Mouse (Mus musculus) limb, embryonic 10.5 days (tissue): Measurements from ENCODE around the gene Topbp1. TPM values are rescaled to one million over a fixed set of nuclear protein-coding genes. Genes with fewer than 3 reads are reported as not detected.

Experiments used
- DNase-seq: peaks from one replicate; pipeline ENCODE4 v3.0.0-alpha.2; 2017; ENCODE audit warnings: low spot score
- H3K27ac ChIP-seq: fragments of 300-500 bp; sonication (generic); 2 replicates; pipeline ENCODE4 v1.5.1; 2016; ENCODE audit warnings: mild to moderate bottlenecking
- H3K27me3 ChIP-seq: fragments of 300-500 bp; sonication (generic); 2 replicates; pipeline ENCODE4 v1.6.1; 2016; ENCODE audit warnings: low read depth, mild to moderate bottlenecking; ENCODE audit not compliant: poor library complexity, severe bottlenecking
- H3K36me3 ChIP-seq: fragments of 300-500 bp; sonication (generic); 2 replicates; pipeline ENCODE4 v1.6.1; 2016; ENCODE audit warnings: mild to moderate bottlenecking, moderate library complexity
- H3K4me1 ChIP-seq: fragments of 300-500 bp; sonication (generic); 2 replicates; pipeline ENCODE4 v1.6.1; 2016
- H3K4me3 ChIP-seq: fragments of 300-500 bp; sonication (generic); 2 replicates; pipeline ENCODE4 v1.5.1; 2016; ENCODE audit warnings: mild to moderate bottlenecking, moderate library complexity
- H3K9me3 ChIP-seq: fragments of 300-500 bp; sonication (generic); replicated peaks from 2 replicates; pipeline ENCODE4 v1.6.1; 2016; ENCODE audit warnings: mild to moderate bottlenecking
- WGBS: fragments of 180-500 bp; shearing (Covaris S2); methylation state at CpG from one replicate; pipeline ENCODE4 v1.1.7; 2016; 5-methylcytosine and 5-hydroxymethylcytosine counted together
- polyA plus RNA-seq: library from polyadenylated mRNA; unstranded; fragments of >200 nt; fragmentation: Nextera tagmentation; extraction: Ambion mirVana; gene quantifications from 2 replicates; pipeline ENCODE4 v1.2.1, GENCODE M21; 2016

Topbp1 gene
- polyA plus RNA-seq, 1 experiment from 2014 or later, result 90.2 TPM

DNA sequence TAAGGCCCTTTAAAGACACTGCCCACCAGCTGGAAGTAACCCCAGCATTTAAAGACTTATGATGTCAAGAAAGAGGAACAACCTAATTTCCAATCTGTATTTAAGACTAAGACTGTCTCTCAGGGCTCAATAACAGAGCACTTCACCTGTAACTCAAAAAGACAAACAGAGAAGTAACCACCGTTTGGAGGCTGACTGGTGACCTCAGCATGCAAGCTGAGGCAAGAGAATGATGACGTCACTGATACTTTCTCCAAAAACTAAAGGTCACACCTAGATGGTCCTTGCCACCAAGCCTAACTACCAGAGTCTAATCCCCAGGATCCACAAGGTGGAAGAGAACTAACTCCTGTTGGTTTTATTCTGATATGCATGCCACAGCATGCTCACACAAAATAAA, 55.6 kb downstream of the Topbp1 start:
- H3K27ac ChIP-seq, result no peak overlapping the region
- no peak overlapping the region for H3K4me3 ChIP-seq
- H3K9me3 ChIP-seq, result no peaks in the 10 kb centered on the region
- peaks cover 11% of the 10 kb centered on the region for H3K4me1 ChIP-seq
- DNase-seq, result no peak
- 82% methylated on average over 2 of the region's 2 CpGs for WGBS
- peaks cover 76% of the 10 kb centered on the region for H3K36me3 ChIP-seq
- H3K27me3 ChIP-seq, result no peaks in the 10 kb centered on the region

DNA sequence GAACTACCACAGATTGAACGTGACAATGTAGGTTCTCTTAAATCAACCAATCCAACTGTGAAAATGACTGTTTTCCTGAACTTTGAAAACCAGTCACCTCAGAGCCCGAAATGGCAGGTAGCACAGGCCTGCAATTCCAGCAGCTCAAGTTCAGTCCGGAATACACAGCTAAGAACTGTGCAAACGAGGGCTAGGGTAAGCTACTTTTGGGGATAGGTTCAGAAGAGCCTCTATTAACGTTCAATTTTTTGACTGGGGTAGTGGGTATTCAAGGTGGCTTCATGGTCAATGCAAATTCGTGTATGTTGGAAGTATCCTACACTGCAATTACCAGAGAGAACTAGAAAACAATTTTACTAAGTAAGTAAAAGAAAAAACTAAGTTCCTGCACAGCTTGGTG, 58.1 kb downstream of the Topbp1 start:
- Histone ChIP-seq H3K9me3 (no peaks in the 10 kb centered on the region), H3K4me1 (peaks cover 23% of the 10 kb centered on the region), H3K27me3 (no peaks in the 10 kb centered on the region), H3K36me3 (peaks cover 56% of the 10 kb centered on the region), H3K4me3 (peak overlapping the region; percentile 89), H3K27ac (no peak overlapping the region)
- WGBS, result 71% methylated on average over 6 of the region's 6 CpGs
- no peak for DNase-seq

DNA sequence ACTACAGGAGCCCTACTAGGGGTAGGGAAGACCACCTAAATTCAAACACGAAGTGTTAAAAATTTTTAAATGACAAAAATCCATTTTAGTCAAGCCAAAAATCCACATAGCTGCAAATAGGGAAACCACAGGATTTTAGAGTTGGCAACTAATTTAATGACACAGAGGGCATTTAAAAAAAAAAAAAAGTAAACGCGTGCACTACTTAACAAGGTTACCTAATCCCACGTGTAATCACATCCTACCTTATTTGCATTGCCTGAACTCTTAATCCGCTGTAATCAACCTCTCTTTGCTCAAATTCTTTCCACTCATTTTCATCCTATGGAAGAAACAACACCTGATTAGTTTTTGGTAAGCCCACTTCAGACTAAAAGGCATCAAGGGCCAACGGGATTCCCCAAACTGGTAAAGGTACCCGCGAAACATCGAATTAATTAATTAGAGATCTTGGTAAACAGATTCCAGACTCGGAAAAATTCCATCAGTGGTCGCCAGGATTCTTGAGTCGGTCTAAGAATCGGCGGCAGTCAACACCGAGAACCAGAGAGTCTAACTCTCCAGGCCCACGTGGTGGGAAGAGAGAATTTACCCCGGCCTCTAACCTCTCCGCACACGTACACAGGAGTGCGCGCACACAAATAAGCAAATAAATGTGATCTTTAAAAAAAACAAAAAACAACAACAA, 58.9 kb downstream of the Topbp1 start:
- peak overlapping the region; percentile 98 for H3K27ac ChIP-seq
- peak overlapping the region; percentile 89 for H3K4me3 ChIP-seq
- peaks cover 23% of the 10 kb centered on the region for H3K4me1 ChIP-seq
- peak; percentile 46 for DNase-seq
- H3K27me3 ChIP-seq, result no peaks in the 10 kb centered on the region
- H3K36me3 ChIP-seq, result peaks cover 53% of the 10 kb centered on the region
- no peaks in the 10 kb centered on the region for H3K9me3 ChIP-seq
- under 1% methylated on average over 21 of the region's 21 CpGs for WGBS

DNA sequence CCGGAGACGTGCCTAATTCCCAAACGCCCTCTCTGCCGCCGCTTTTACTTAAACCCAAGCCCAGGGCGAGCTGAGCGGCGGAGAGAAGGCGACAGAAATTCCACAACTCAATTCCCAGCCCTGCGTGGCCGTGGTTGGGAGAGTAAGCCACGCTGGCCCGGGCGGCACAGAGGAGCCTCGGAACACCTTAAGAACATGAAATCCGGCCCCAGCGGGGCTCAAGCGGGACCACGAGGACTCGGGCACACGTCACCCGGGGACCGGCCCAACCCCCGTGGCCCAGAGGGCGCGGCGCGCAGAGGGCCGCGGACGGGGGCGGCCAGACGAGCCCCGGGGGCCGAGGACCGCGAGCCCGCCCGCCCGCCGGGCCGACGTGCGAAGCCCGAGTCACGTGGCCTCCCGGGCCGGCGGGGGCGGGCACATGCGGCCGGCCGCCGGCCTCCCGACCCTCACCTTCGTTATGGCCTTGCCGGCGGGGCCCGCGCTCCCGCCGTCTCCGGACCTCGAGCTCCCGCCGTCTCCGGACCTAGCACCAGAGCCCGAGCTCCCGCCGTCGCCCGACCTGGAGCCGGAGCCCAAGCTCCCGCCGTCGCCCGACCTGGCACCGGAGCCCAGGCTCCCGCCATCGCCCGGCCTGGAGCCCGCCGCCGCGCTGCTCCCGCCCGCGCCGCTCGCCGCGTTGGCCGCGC, 59.7 kb downstream of the Topbp1 start:
- Histone ChIP-seq H3K4me1 (peaks cover 23% of the 10 kb centered on the region), H3K9me3 (no peaks in the 10 kb centered on the region), H3K4me3 (peak overlapping the region; percentile 89), H3K27ac (peak overlapping the region; percentile 98), H3K36me3 (peaks cover 45% of the 10 kb centered on the region), H3K27me3 (no peaks in the 10 kb centered on the region)
- WGBS, result 2% methylated on average over 88 of the region's 94 CpGs
- DNase-seq, result peak; percentile 72

DNA sequence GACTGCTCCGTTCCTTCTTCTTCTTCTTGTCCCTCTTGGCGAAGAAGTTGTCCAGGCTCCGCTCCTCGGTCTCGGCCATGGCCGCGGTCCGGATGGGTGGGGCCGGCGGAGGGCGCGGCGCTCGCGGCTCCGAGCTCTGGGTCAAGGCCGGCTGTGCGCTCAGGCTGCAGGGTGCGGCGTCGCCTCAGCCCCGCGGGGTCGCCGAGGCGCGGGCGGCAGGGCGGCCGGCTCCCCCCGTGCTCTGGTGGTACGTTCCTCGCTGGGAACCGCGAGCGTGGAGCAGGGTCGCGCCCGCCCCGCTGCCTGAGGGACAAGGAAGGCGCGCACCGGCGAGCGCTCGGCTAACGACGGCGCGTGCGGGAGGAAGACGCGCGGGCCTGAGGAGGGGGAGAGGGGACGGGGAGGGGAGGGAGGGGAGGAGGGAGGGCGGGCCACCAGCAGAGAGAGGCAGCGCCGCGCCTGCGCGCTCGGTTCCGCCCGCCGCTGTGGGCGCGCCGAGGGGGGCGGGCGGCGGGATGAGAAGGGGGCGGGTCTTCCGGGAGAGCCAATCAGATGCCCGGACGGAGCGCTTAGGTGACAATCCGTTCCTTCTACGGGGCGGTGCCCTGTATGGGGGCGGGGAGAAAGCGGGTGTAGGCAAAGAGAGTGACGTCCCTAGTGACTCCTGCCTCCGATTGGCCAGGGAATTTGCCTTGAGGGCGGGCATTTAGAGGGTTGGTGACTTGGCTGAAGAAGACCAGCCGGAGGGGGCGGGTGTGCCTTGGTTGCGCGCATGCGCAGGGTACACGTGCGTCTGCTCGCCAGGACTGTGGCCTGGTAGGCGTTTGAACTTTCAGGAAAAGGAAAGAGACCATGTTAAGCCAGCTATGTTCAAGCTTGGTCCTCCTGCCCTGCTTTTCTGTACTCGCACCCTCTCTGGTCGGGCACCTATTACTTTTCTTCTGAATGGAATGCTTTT, 60.6 kb downstream of the Topbp1 start, which contains the start of gene Cdv3:
Gene Cdv3 (minus strand): TSS at position 551 of the 958 bp plus-strand sequence.
- Histone ChIP-seq H3K9me3 (no peaks in the 10 kb centered on the region), H3K4me1 (peaks cover 23% of the 10 kb centered on the region), H3K36me3 (peaks cover 36% of the 10 kb centered on the region), H3K27me3 (no peaks in the 10 kb centered on the region), H3K27ac (peak within 1 kb of the TSS; percentile 98), H3K4me3 (peak within 1 kb of the TSS; percentile 89)
- 2% methylated on average over 80 of the region's 95 CpGs for WGBS
- peak; percentile 98 for DNase-seq

DNA sequence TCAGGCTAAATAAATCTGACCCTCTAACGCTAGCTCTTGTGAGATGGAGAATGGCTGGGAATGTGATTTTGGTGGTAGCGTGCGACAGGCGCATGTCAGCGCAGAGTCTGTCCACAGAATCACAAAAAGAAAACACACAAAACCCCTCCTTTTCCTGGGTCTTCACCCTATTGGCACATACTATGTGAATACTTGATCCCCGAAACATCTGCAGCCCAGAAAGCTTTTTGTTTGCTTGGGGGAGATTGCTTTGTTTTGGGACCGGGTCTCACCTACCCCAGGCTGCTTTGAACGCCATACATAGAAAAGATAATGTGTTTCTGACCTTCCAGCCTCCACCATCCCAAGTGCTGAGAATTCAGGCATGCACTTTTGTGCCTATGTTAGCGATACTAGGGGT, 61.3 kb downstream of the Topbp1 start:
- H3K27me3 ChIP-seq, result no peaks in the 10 kb centered on the region
- H3K27ac ChIP-seq, result peak overlapping the region; percentile 98
- H3K4me3 ChIP-seq, result peak overlapping the region; percentile 89
- WGBS, result 70% methylated on average over 9 of the region's 9 CpGs
- peaks cover 23% of the 10 kb centered on the region for H3K4me1 ChIP-seq
- no peaks in the 10 kb centered on the region for H3K9me3 ChIP-seq
- DNase-seq, result no peak
- H3K36me3 ChIP-seq, result peaks cover 29% of the 10 kb centered on the region

DNA sequence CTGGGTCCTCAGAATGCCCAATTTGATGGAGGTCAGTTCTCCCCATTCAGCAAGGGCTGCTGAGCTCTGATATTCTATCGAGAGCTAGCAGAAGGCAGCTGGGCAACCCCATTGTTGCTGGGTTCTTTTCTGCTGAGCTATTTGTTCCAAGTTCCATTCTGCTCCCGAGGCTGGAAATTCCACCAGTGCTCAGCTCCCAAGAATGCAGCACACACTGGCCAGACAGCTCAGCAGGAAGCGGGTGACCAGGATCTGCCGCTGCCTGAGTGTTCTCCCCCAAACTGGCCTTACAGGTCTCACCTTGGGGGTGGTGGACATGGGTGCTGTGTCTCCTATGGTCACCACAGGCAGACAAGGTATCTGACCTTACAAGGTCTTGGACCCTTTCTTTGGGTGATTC, 64.9 kb downstream of the Topbp1 start:
- Histone ChIP-seq H3K27ac (no peak overlapping the region), H3K27me3 (no peaks in the 10 kb centered on the region), H3K9me3 (no peaks in the 10 kb centered on the region), H3K36me3 (peaks cover 8% of the 10 kb centered on the region), H3K4me3 (no peak overlapping the region), H3K4me1 (peaks cover 18% of the 10 kb centered on the region)
- DNase-seq, result no peak
- WGBS, result 82% methylated on average over 4 of the region's 4 CpGs

DNA sequence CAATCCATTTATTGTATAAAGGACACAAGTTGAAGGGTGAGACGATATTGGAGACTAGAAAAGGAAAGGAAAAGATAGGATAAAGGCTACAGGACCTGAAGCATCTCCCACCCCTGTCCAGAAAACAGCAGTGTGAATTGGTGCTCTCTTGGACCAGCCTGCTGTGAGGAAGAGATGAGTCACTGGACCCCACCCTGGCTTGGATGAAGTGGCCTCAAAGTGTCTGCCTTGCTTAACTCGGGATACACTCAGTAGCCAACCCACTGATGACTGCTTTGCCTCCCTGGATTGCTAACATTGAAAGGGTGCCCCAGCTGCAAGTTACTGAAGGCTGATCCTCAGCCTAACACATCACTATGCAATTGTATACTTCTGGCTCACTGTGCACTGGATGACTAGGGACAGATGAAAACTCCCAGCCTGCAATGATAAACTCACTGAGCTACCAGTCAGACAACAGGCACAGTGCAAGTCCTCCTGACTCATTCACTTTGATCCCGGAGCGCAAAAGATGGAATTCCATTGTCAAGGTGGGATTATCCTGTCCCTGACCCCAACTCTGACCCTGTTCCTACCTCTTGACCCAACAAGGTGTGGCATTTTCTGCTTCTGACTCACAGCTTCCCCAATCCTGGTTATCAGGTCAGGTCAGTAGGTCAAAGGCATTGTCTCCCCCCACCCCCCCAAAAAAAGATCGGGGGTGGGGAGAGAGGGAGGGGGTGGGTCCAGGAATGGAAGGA, 67.4 kb downstream of the Topbp1 start:
- H3K4me1 ChIP-seq, result peaks cover 9% of the 10 kb centered on the region; the same call in 1 of the 2 replicates
- DNase-seq, result no peak

DNA sequence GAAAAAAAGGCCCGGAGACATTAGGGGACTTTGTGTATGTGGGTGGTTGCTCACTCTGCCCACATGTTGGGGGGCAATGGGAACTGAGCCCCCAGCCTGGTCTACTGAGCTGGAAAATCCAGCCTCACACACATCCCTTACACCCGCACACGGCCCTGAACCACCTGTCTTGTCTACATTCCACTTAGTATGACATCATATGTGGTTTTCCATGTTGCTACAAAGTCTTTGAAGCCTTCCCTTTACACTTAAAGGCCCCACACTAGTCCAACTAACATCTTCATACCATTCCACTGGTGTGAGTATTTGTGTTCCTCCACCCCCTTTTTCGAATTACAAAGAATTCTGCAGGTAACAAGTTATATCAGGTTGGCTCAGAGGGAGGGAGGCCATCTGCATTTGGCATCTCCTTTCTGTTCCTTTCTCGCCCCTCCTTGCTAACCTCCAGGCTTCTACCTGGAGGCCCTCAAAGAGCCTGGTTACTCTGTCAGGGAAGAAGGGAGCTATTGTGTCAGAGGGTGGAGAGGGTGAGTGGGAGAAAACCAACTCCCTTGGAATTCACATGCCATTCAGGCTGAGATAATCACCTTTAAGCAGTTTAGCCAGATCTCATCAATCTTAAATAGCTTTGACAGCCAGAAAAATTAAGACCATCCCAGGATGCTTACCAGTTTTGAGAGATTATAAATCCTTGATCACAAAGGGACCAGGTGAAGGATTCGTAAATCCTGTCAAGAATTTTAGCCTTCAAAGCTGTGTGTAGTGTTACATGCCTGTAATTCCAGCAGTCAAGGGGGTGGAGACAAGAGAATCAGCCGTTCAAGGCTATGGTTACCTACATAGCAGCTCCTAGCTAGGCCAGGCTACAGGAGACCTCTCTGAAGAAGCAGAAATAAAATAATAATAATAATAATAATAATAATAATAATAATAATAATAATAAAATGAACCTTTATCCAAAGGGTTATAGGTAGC, 71.6 kb downstream of the Topbp1 start:
- no peak for DNase-seq
- H3K27me3 ChIP-seq, result no peaks in the 10 kb centered on the region
- peaks cover 12% of the 10 kb centered on the region; the same call in 1 of the 2 replicates for H3K4me1 ChIP-seq
- WGBS, result 73% methylated on average over 7 of the region's 7 CpGs
- no peaks in the 10 kb centered on the region for H3K36me3 ChIP-seq
- H3K9me3 ChIP-seq, result no peaks in the 10 kb centered on the region
- no peak overlapping the region for H3K27ac ChIP-seq
- H3K4me3 ChIP-seq, result no peak overlapping the region

More for the DNA sequence above, 67.4 kb downstream of the Topbp1 start:
- 78% methylated on average over 5 of the region's 5 CpGs for WGBS
- Histone ChIP-seq H3K36me3 (peaks cover 8% of the 10 kb centered on the region), H3K27me3 (no peaks in the 10 kb centered on the region), H3K4me3 (no peak overlapping the region), H3K9me3 (no peaks in the 10 kb centered on the region), H3K27ac (no peak overlapping the region)

DNA sequence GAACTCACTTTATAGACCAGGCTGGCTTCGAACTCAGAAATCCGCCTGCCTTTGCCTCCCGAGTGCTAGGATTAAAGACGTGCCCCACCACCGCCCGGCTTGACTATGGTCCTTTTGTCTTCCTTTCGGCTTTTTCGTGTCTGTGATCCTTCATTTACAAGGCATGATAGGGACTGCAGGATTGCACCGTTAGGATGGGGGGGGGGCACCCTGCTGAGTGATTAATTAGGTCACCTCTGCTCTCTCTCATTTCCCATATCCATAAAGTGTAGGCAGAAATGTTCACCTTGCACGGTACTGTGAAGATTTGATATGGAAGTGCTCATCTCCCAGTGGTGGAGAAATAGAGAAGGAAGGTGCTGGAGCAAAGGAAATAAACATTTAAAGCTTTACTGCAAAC, 73.7 kb downstream of the Topbp1 start:
- Histone ChIP-seq H3K27me3 (no peaks in the 10 kb centered on the region), H3K9me3 (no peaks in the 10 kb centered on the region)
- 63% methylated on average over 10 of the region's 10 CpGs for WGBS

DNA sequence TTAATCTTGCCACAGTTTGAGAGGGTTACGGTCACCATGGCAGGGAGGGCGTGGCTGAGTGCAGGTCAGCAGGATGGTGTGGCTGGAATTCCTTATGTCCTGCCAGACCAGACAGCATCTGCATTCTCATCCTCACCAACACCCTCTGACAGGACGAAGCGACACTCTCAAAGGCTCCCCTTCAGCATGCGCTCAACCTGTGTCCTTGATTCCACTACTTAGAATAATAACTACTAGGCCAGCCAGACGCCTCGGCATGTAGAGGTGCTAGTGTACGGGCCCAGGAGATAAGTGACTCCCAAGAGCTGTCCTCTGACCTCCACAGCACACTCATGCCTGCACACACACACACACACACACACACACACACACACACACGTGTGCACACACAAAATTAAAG, 74.2 kb downstream of the Topbp1 start:
- Histone ChIP-seq H3K4me1 (peaks cover 6% of the 10 kb centered on the region; the same call in 1 of the 2 replicates), H3K36me3 (no peaks in the 10 kb centered on the region), H3K4me3 (no peak overlapping the region), H3K9me3 (no peaks in the 10 kb centered on the region), H3K27me3 (no peaks in the 10 kb centered on the region), H3K27ac (no peak overlapping the region)
- DNase-seq, result no peak
- 59% methylated on average over 9 of the region's 9 CpGs for WGBS

More for the DNA sequence above, 73.7 kb downstream of the Topbp1 start:
- no peak overlapping the region for H3K27ac ChIP-seq
- peaks cover 6% of the 10 kb centered on the region; the same call in 1 of the 2 replicates for H3K4me1 ChIP-seq
- H3K36me3 ChIP-seq, result no peaks in the 10 kb centered on the region
- H3K4me3 ChIP-seq, result no peak overlapping the region
- DNase-seq, result no peak
